Mouse (Mus musculus): Measurements from ENCODE around the gene Ctdsp2.

- TF ChIP-seq POLR2A (IDR thresholded peaks at IDR 0.05; ENCODE audit: low read depth, low read length) (no peak), CTCF (conservative IDR thresholded peaks at IDR 0.05 in 1 of 2, IDR thresholded peaks at IDR 0.05 in 1 of 2; ENCODE audit: low read depth in 2 of 2, low read length in 2 of 2) (no peak), HCFC1 (IDR thresholded peaks at IDR 0.05; ENCODE audit: low read depth, low read length) (no peak), EP300 (IDR thresholded peaks at IDR 0.05; ENCODE audit: low read length) (no peak), E2F4 (IDR thresholded peaks at IDR 0.05; ENCODE audit: insufficient replicate concordance, low read depth, low read length) (no peak)
These were observed 4.7 kb downstream of the Ctdsp2 start for GRCm38 (mm10) chr10:126983193-126983725.
